Mouse (Mus musculus) embryonic facial prominence, embryonic 13.5 days (tissue): ENCODE data around the gene Prdm1. TPM values are rescaled to one million over a fixed set of nuclear protein-coding genes. Genes with fewer than 3 reads are reported as not detected.

Source experiments
- ATAC-seq: fragments of 200-750 bp; cut with Nextera tagmentation; 2 replicates; pipeline ENCODE4 v1.8.0; 2017; ENCODE audit warnings: low read depth; ENCODE audit not compliant: insufficient number of reproducible peaks, insufficient read depth, low FRiP score, low TSS enrichment
- H3K27ac ChIP-seq: fragments of 300-500 bp; sonication (generic); 2 replicates; pipeline ENCODE4 v1.5.1; 2015; ENCODE audit warnings: moderate library complexity, mild to moderate bottlenecking, inconsistent platforms
- H3K27me3 ChIP-seq: fragments of 300-500 bp; sonication (generic); 2 replicates; pipeline ENCODE4 v1.6.1; 2015; ENCODE audit warnings: mild to moderate bottlenecking, inconsistent platforms
- H3K36me3 ChIP-seq: fragments of 300-500 bp; sonication (generic); 2 replicates; pipeline ENCODE4 v1.6.1; 2015; ENCODE audit warnings: mild to moderate bottlenecking, inconsistent platforms
- H3K4me1 ChIP-seq: fragments of 300-500 bp; sonication (generic); 2 replicates; pipeline ENCODE4 v1.6.1; 2015; ENCODE audit warnings: inconsistent platforms
- H3K4me2 ChIP-seq: fragments of 300-500 bp; sonication (generic); 2 replicates; pipeline ENCODE4 v1.6.1; 2015; ENCODE audit warnings: moderate library complexity, mild to moderate bottlenecking, inconsistent platforms
- H3K4me3 ChIP-seq: fragments of 300-500 bp; sonication (generic); 2 replicates; pipeline ENCODE4 v1.5.1; 2015; ENCODE audit warnings: mild to moderate bottlenecking, inconsistent platforms
- H3K9ac ChIP-seq: fragments of 300-500 bp; sonication (generic); 2 replicates; pipeline ENCODE4 v1.6.1; 2015; ENCODE audit warnings: mild to moderate bottlenecking, inconsistent platforms
- H3K9me3 ChIP-seq: fragments of 300-500 bp; sonication (generic); 2 replicates; pipeline ENCODE4 v1.6.1; 2016; ENCODE audit warnings: inconsistent platforms
- WGBS: fragments of 180-500 bp; shearing (Covaris S2); methylation state at CpG from one replicate; pipeline ENCODE4 v1.1.7; 2015; ENCODE audit warnings: mixed read lengths; 5-methylcytosine and 5-hydroxymethylcytosine counted together
- polyA plus RNA-seq: library from polyadenylated mRNA; unstranded; fragments of >200 nt; fragmentation: Nextera tagmentation; extraction: Ambion mirVana; gene quantifications from 2 replicates; pipeline ENCODE4 v1.2.1, GENCODE M21; 2015

Prdm1 gene
- polyA plus RNA-seq = 6.7 and 7.0 TPM in 2 replicates

- 2% methylated on average over 25 of the region's 25 CpGs for WGBS
- H3K9me3 ChIP-seq = no peaks in the 10 kb centered on the region
- H3K4me1 ChIP-seq = peaks cover 25% of the 10 kb centered on the region
- peak within 1 kb of the TSS; percentile 58 for H3K4me3 ChIP-seq
- H3K27me3 ChIP-seq = peaks cover 41% of the 10 kb centered on the region
- no peaks in the 10 kb centered on the region for H3K36me3 ChIP-seq
- no peak within 1 kb of the TSS for H3K27ac ChIP-seq
- H3K9ac ChIP-seq = peak within 1 kb of the TSS; percentile 70
- no peak for ATAC-seq
- H3K4me2 ChIP-seq = peak within 1 kb of the TSS; percentile 87
Observed at GRCm38 (mm10) chr10:44528291-44529082, at the start of gene Prdm1. TSS of gene Prdm1 (minus strand) at chr10:44528501.

- no peak overlapping the region for H3K27ac ChIP-seq
- no peak overlapping the region for H3K9ac ChIP-seq
- no peaks in the 10 kb centered on the region for H3K4me1 ChIP-seq
- WGBS = 74% methylated on average over 3 of the region's 3 CpGs
- no peak for ATAC-seq
- no peaks in the 10 kb centered on the region for H3K36me3 ChIP-seq
- H3K4me2 ChIP-seq = no peak overlapping the region
- H3K27me3 ChIP-seq = no peaks in the 10 kb centered on the region
- H3K4me3 ChIP-seq = no peak overlapping the region
- peaks cover 3% of the 10 kb centered on the region; the same call in 1 of the 2 replicates for H3K9me3 ChIP-seq
Observed at GRCm38 (mm10) chr10:44565971-44566370, 37.7 kb upstream of the Prdm1 start.

GRCm38 (mm10) chr10:44565109-44565508 lies 36.8 kb upstream of the Prdm1 start:
- H3K9me3 ChIP-seq = peaks cover 3% of the 10 kb centered on the region; the same call in 1 of the 2 replicates
- no peak overlapping the region for H3K4me2 ChIP-seq
- H3K4me3 ChIP-seq = no peak overlapping the region
- WGBS = 74% methylated on average over 2 of the region's 2 CpGs
- no peaks in the 10 kb centered on the region for H3K36me3 ChIP-seq
- H3K27me3 ChIP-seq = no peaks in the 10 kb centered on the region
- no peak for ATAC-seq
- no peaks in the 10 kb centered on the region for H3K4me1 ChIP-seq
- H3K9ac ChIP-seq = no peak overlapping the region
- H3K27ac ChIP-seq = no peak overlapping the region

- peaks cover 5% of the 10 kb centered on the region; the same call in 1 of the 2 replicates for H3K9me3 ChIP-seq
- H3K27me3 ChIP-seq = no peaks in the 10 kb centered on the region
- no peak overlapping the region for H3K4me3 ChIP-seq
- H3K4me1 ChIP-seq = no peaks in the 10 kb centered on the region
- no peaks in the 10 kb centered on the region for H3K36me3 ChIP-seq
- no peak overlapping the region for H3K4me2 ChIP-seq
- no peak for ATAC-seq
- H3K27ac ChIP-seq = no peak overlapping the region
- no peak overlapping the region for H3K9ac ChIP-seq
- 81% methylated on average over 4 of the region's 4 CpGs for WGBS
Observed at GRCm38 (mm10) chr10:44556845-44557244, 28.5 kb upstream of the Prdm1 start.

- WGBS = 77% methylated on average over 2 of the region's 2 CpGs
- H3K27me3 ChIP-seq = no peaks in the 10 kb centered on the region
- no peaks in the 10 kb centered on the region for H3K36me3 ChIP-seq
- peaks cover 5% of the 10 kb centered on the region; the same call in 1 of the 2 replicates for H3K9me3 ChIP-seq
- no peaks in the 10 kb centered on the region for H3K4me1 ChIP-seq
- no peak overlapping the region for H3K27ac ChIP-seq
- H3K9ac ChIP-seq = no peak overlapping the region
- no peak overlapping the region for H3K4me2 ChIP-seq
- ATAC-seq = no peak
- no peak overlapping the region for H3K4me3 ChIP-seq
Observed at GRCm38 (mm10) chr10:44555317-44555716, 27.0 kb upstream of the Prdm1 start.

- H3K4me3 ChIP-seq = no peak overlapping the region
- no peak overlapping the region for H3K27ac ChIP-seq
- WGBS = 90% methylated on average over 1 of the region's 1 CpGs
- no peak for ATAC-seq
- peaks cover 5% of the 10 kb centered on the region; the same call in 1 of the 2 replicates for H3K9me3 ChIP-seq
- H3K27me3 ChIP-seq = no peaks in the 10 kb centered on the region
- no peak overlapping the region for H3K9ac ChIP-seq
- no peak overlapping the region for H3K4me2 ChIP-seq
- H3K36me3 ChIP-seq = no peaks in the 10 kb centered on the region
- H3K4me1 ChIP-seq = no peaks in the 10 kb centered on the region
Observed at GRCm38 (mm10) chr10:44553648-44554047, 25.3 kb upstream of the Prdm1 start.

- Histone ChIP-seq H3K4me2 (peak overlapping the region; percentile 15; the same call in 1 of the 2 replicates), H3K27ac (no peak overlapping the region), H3K9me3 (no peaks in the 10 kb centered on the region), H3K36me3 (no peaks in the 10 kb centered on the region), H3K4me3 (no peak overlapping the region), H3K9ac (no peak overlapping the region), H3K4me1 (peaks cover 23% of the 10 kb centered on the region; the same call in 1 of the 2 replicates), H3K27me3 (peaks cover 23% of the 10 kb centered on the region)
- ATAC-seq = no peak
- WGBS = 13% methylated on average over 14 of the region's 14 CpGs
Observed at GRCm38 (mm10) chr10:44539033-44539578, 10.8 kb upstream of the Prdm1 start.

- Histone ChIP-seq H3K4me3 (no peak overlapping the region), H3K27me3 (peaks cover 23% of the 10 kb centered on the region), H3K9ac (no peak overlapping the region), H3K4me2 (no peak overlapping the region), H3K27ac (no peak overlapping the region), H3K36me3 (no peaks in the 10 kb centered on the region), H3K9me3 (no peaks in the 10 kb centered on the region), H3K4me1 (peaks cover 26% of the 10 kb centered on the region; the same call in 1 of the 2 replicates)
- WGBS = 61% methylated on average over 6 of the region's 6 CpGs
- no peak for ATAC-seq
Observed at GRCm38 (mm10) chr10:44538137-44538536, 9.8 kb upstream of the Prdm1 start.

- Histone ChIP-seq H3K9me3 (no peaks in the 10 kb centered on the region), H3K4me1 (peaks cover 34% of the 10 kb centered on the region), H3K27me3 (peaks cover 40% of the 10 kb centered on the region), H3K27ac (no peak overlapping the region), H3K9ac (peak overlapping the region; percentile 70), H3K4me3 (peak overlapping the region; percentile 58), H3K4me2 (peak overlapping the region; percentile 87), H3K36me3 (no peaks in the 10 kb centered on the region)
- ATAC-seq = no peak
- 7% methylated on average over 5 of the region's 5 CpGs for WGBS
Observed at GRCm38 (mm10) chr10:44530067-44530360, 1.7 kb upstream of the Prdm1 start.

- under 1% methylated on average over 42 of the region's 42 CpGs for WGBS
Observed at GRCm38 (mm10) chr10:44529218-44530066, 1.1 kb upstream of the Prdm1 start.

GRCm38 (mm10) chr10:44527651-44528050 lies 650 bp downstream of the Prdm1 start:
- peaks cover 25% of the 10 kb centered on the region for H3K4me1 ChIP-seq
- H3K36me3 ChIP-seq = no peaks in the 10 kb centered on the region
- peak overlapping the region; percentile 41 for H3K4me3 ChIP-seq
- H3K4me2 ChIP-seq = peak overlapping the region; percentile 87
- no peak overlapping the region for H3K27ac ChIP-seq
- no peak for ATAC-seq
- peak overlapping the region; percentile 59; the same call in 1 of the 2 replicates for H3K9ac ChIP-seq
- H3K27me3 ChIP-seq = peaks cover 46% of the 10 kb centered on the region
- under 1% methylated on average over 16 of the region's 16 CpGs for WGBS
- no peaks in the 10 kb centered on the region for H3K9me3 ChIP-seq

More at GRCm38 (mm10) chr10:44529218-44530066, 1.1 kb upstream of the Prdm1 start:
- H3K36me3 ChIP-seq = no peaks in the 10 kb centered on the region
- peak overlapping the region; percentile 70 for H3K9ac ChIP-seq
- H3K4me2 ChIP-seq = peak overlapping the region; percentile 87
- peak; percentile 95 for ATAC-seq
- peaks cover 41% of the 10 kb centered on the region for H3K27me3 ChIP-seq
- peaks cover 32% of the 10 kb centered on the region for H3K4me1 ChIP-seq
- no peaks in the 10 kb centered on the region for H3K9me3 ChIP-seq
- H3K27ac ChIP-seq = no peak overlapping the region
- peak overlapping the region; percentile 58 for H3K4me3 ChIP-seq
